Mouse (Mus musculus): Measurements from ENCODE around the gene Lacc1. TPM values are rescaled to one million over a fixed set of nuclear protein-coding genes. Genes with fewer than 3 reads are reported as not detected.
"Not testable (repeated sequence)": the region's sequence is repeated elsewhere in the genome, so short reads cannot be mapped to it uniquely, and the experiment has no call there.

Gene Lacc1
- total RNA-seq, 1 experiment from 2014 or later: 36.6 TPM

DNA sequence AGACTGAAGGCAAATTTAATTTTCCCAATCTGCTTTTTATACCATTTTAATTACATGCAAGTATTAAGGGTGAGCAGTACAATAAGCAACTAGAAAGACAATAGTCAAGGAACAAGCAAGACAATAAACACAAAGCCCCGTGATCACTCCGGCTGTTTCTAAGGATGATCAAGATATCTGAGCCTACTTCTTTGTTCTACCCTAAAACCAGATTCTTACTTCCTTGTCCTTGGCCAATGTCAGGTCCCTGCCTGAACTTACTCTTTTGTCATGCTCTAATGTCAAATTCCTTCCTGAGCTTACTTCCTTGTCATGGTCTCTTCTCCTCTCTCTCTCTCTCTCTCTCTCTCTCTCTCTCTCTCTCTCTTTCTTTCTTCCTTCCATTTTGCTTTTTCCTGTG is 46.4 kb downstream of the Lacc1 start:
- not testable (repeated sequence) for ATAC-seq (replicated peaks; ENCODE audit: insufficient number of reproducible peaks, low FRiP score, low TSS enrichment, poor library complexity, severe bottlenecking)

DNA sequence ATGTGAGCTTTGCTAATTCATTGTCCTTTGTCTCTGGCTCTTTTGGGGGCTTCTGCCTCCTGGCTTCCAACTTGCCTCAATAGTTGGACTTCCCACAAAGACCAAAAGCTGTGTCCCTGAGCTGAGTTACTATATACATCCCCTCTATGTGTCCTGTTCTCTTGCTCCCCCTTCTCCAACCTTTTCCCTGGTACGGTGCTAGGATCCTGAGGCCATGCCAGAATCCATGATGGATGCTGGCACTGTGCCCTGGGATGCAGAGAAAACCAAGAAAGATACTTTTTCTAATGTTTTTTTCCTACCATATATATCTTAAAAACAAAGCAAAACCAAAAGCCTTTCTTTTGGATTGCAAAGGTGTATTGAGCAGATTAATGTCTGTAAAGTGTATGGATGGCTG is 54.9 kb downstream of the Lacc1 start:
- ATAC-seq (replicated peaks; ENCODE audit: insufficient number of reproducible peaks, low FRiP score, low TSS enrichment, poor library complexity, severe bottlenecking): no peak

DNA sequence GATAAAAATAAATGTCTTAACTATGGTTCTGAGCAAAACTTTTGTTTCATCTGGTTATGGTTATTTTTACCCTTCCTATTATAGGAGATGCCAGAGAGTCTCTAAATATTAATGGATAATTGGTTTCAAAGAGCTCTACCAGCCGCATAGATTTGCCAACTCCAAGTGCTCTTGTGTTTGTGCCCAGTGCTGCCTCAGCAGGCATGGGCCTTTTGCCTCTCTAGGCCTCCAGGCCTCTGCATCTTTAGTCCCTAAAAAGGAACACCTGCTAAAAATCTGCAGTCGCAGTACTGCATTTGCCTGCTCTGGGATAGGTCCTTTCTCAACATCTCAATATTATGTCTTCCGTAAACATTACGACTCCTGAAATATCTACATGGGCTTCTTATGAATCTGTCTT is 55.5 kb downstream of the Lacc1 start:
- no peak for ATAC-seq (replicated peaks; ENCODE audit: insufficient number of reproducible peaks, low FRiP score, low TSS enrichment, poor library complexity, severe bottlenecking)

DNA sequence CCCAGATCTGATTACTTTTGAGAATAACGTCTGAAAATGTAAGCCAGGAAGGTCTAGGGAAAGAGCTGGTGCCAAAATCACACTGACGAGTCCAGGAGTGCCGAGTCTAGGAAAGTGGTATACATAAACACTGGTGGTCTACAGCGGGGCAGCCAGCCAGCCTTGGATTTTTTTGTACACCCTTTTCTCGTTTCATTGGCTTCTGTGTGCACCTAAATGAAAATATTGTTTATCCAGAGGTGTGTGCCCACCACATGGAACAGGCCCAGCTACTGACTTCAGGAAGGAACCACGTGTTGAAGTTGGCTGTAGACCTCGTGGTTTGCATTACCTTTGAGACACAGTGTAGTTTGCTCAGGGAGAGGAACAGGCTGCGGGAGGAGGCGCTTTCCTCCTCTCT is 57.1 kb downstream of the Lacc1 start:
- ATAC-seq (replicated peaks; ENCODE audit: insufficient number of reproducible peaks, low FRiP score, low TSS enrichment, poor library complexity, severe bottlenecking): no peak

Other genes with a start within 250 kb of the Lacc1 start
- gene Ccdc122, start 132 bp downstream of the Lacc1 start, total RNA-seq (2017): 3.9 to 7.9 TPM (median 5.3 TPM) in 3 replicates
- gene Enox1, start 119.9 kb upstream of the Lacc1 start, total RNA-seq (2017): 0.19 TPM in 1 of 3 replicates, not detected in the others